In genomic region chr5:138915496-138915895, GRCm38 (mm10) we compare ENCODE assay signal across 27 mouse cellular contexts.
DNase-seq lines count a peak whose midpoint lies in the region; ATAC-seq and TF ChIP-seq lines count a peak whose summit lies in the region.
"Had no signal": no experiment of that assay in that cellular context is flagged by ENCODE, and none has a peak within 500 bp of the region (broad histone marks: within the 10 kb centered on the region; RNA-seq: fewer than 3 reads in every experiment).

No protein-coding gene starts in this region.

- no peak for TF ChIP-seq CTCF in hindbrain, postnatal 0 days (IDR thresholded peaks at IDR 0.05; ENCODE audit: low read depth)
- no peak for TF ChIP-seq CTCF in brain, embryonic 14.5 days (IDR thresholded peaks at IDR 0.05; ENCODE audit: borderline replicate concordance, extremely low read depth, insufficient read depth, insufficient read length)

- peak; percentile 17 for DNase-seq in cerebellum, adult 8-10 months
- DNase-seq in cerebellum, adult 11 months, result no peak
- DNase-seq in hindbrain, postnatal 0 days (ENCODE audit: low spot score), result peak; percentile 45
- no peak for DNase-seq in hindbrain, embryonic 10.5 days (ENCODE audit: low spot score)
- DNase-seq in brain, embryonic 14.5 days (ENCODE audit: low read depth), result peak; percentile 64
- peak; percentile 35 to 40 for DNase-seq in cerebellum, postnatal 36 days
- no peak for DNase-seq in lung, postnatal 25 days (ENCODE audit: low spot score)
- DNase-seq: adrenal gland, postnatal 25 days; gastrocnemius, postnatal 25 days; heart, adult 11 months; kidney, adult 8-10 months; kidney, postnatal 10 days; layer of hippocampus, postnatal 36 days; liver; lung, adult 2 months; lung, postnatal 14 days; thymus, adult 2 months; thymus, postnatal 36 days had no signal

- no peak overlapping the region for H3K9ac ChIP-seq in hindbrain, postnatal 0 days (replicated peaks; ENCODE audit: low read length)
- H3K9ac ChIP-seq: embryonic facial prominence, embryonic 12.5 days; forebrain, embryonic 12.5 days; heart, embryonic 15.5 days; hindbrain, embryonic 12.5 days; liver, embryonic 14.5 days; midbrain, embryonic 12.5 days had no signal

- no peak for TF ChIP-seq POLR2A in brain, embryonic 14.5 days (IDR thresholded peaks at IDR 0.05; ENCODE audit: borderline replicate concordance, extremely low read depth, insufficient read depth, insufficient read length, poor library complexity, severe bottlenecking)

- H3K4me1 ChIP-seq in hindbrain, postnatal 0 days (ENCODE audit: insufficient read depth, low read length), result no peaks in the 10 kb centered on the region; the same call in 1 of the 2 replicates
- H3K4me1 ChIP-seq in hindbrain, embryonic 10.5 days (replicated peaks), result peaks cover 35% of the 10 kb centered on the region

- H3K27me3 ChIP-seq in hindbrain, postnatal 0 days (ENCODE audit: insufficient read depth, low read length), result no peaks in the 10 kb centered on the region
- no peaks in the 10 kb centered on the region for H3K27me3 ChIP-seq in hindbrain, embryonic 10.5 days (ENCODE audit: insufficient read depth, poor library complexity, severe bottlenecking)
- H3K27me3 ChIP-seq: embryonic facial prominence, embryonic 12.5 days; forebrain, embryonic 12.5 days; heart, embryonic 15.5 days; hindbrain, embryonic 12.5 days; midbrain, embryonic 12.5 days; Patski had no signal

- no peak for ATAC-seq in hindbrain, postnatal 0 days
- ATAC-seq: intestine, embryonic 16.5 days had no signal

- no peaks in the 10 kb centered on the region for H3K36me3 ChIP-seq in hindbrain, postnatal 0 days (ENCODE audit: insufficient read depth, low read length)
- H3K36me3 ChIP-seq in hindbrain, embryonic 10.5 days, result no peaks in the 10 kb centered on the region
- H3K36me3 ChIP-seq: embryonic facial prominence, embryonic 12.5 days; forebrain, embryonic 12.5 days; heart, embryonic 10.5 days; heart, embryonic 15.5 days; hindbrain, embryonic 12.5 days; midbrain, embryonic 12.5 days had no signal

- H3K9me3 ChIP-seq in hindbrain, postnatal 0 days (ENCODE audit: low read length), result no peaks in the 10 kb centered on the region
- no peaks in the 10 kb centered on the region for H3K9me3 ChIP-seq in hindbrain, embryonic 10.5 days
- H3K9me3 ChIP-seq: forebrain, embryonic 12.5 days; heart, embryonic 10.5 days; heart, embryonic 15.5 days; hindbrain, embryonic 12.5 days; midbrain, embryonic 12.5 days had no signal

- no peak overlapping the region for H3K27ac ChIP-seq in hindbrain, postnatal 0 days
- H3K27ac ChIP-seq in hindbrain, embryonic 10.5 days, result no peak overlapping the region
- H3K27ac ChIP-seq: embryonic facial prominence, embryonic 12.5 days; forebrain, embryonic 12.5 days; heart, embryonic 10.5 days; heart, embryonic 15.5 days; hindbrain, embryonic 12.5 days; liver, embryonic 14.5 days; midbrain, embryonic 12.5 days had no signal

- WGBS in hindbrain, postnatal 0 days, result 68% methylated on average over 4 of the region's 4 CpGs
- 79% methylated on average over 4 of the region's 4 CpGs for WGBS in hindbrain, embryonic 10.5 days

- no peak overlapping the region for H3K4me3 ChIP-seq in hindbrain, postnatal 0 days (ENCODE audit: low read length)
- no peak overlapping the region for H3K4me3 ChIP-seq in hindbrain, embryonic 10.5 days
- H3K4me3 ChIP-seq: embryonic facial prominence, embryonic 12.5 days; forebrain, embryonic 12.5 days; heart, embryonic 10.5 days; heart, embryonic 15.5 days; hindbrain, embryonic 12.5 days; midbrain, embryonic 12.5 days had no signal

- H3K4me2 ChIP-seq in hindbrain, postnatal 0 days (ENCODE audit: low read depth, low read length), result no peak overlapping the region
- H3K4me2 ChIP-seq: embryonic facial prominence, embryonic 12.5 days; forebrain, embryonic 12.5 days; heart, embryonic 15.5 days; hindbrain, embryonic 12.5 days; midbrain, embryonic 12.5 days had no signal

Comparison
In these comparisons a context has a peak if more than half of its experiments do, and no peak if none do; other contexts are left out.
1. DNase-seq: peak in cerebellum, adult 8-10 months (single experiment), hindbrain, postnatal 0 days (single experiment), brain, embryonic 14.5 days (single experiment) and cerebellum, postnatal 36 days (2 of 2); none in cerebellum, adult 11 months (single experiment), hindbrain, embryonic 10.5 days (single experiment) and lung, postnatal 25 days (single experiment).